Mouse (Mus musculus) megakaryocyte, adult 5-6 weeks (primary cell): Measurements from ENCODE around the gene E2f6. TPM values are rescaled to one million over a fixed set of nuclear protein-coding genes. Genes with fewer than 3 reads are reported as not detected.

Source experiments
- ATAC-seq: 2 replicates; pipeline ENCODE4 v1.8.0; 2016; ENCODE audit warnings: mild to moderate bottlenecking, inconsistent platforms; ENCODE audit not compliant: poor library complexity, severe bottlenecking
- total RNA-seq, 2 experiments: library from RNA; stranded (forward) in 1 of 2; stranded (reverse) in 1 of 2; fragments of 153-499, 151-499 nt in 1 of 2; fragments of 221-1000, 200-1000 nt in 1 of 2; gene quantifications; 2 replicates each; pipeline versions ENCODE4 v1.2.3 to v1.2.4; 2015 to 2017

E2f6 gene
- total RNA-seq, 2 experiments from 2014 or later = 33.8 to 34.4 TPM

GRCm38 (mm10) chr12:16800259-16800958 lies 10.4 kb upstream of the E2f6 start, which contains the start of gene Greb1:
TSS of gene Greb1 (minus strand) at chr12:16800886.
- no peak for ATAC-seq

- ATAC-seq = peak; percentile 33; the same call in 1 of the 2 replicates
These were observed 9.8 kb upstream of the E2f6 start for GRCm38 (mm10) chr12:16800959-16801315.

GRCm38 (mm10) chr12:16803237-16803955 lies 7.4 kb upstream of the E2f6 start:
- no peak for ATAC-seq

- no peak for ATAC-seq
These were observed 6.8 kb upstream of the E2f6 start for GRCm38 (mm10) chr12:16803956-16804430.

GRCm38 (mm10) chr12:16805511-16805910 lies 5.3 kb upstream of the E2f6 start:
- ATAC-seq = peak; percentile 87

GRCm38 (mm10) chr12:16808045-16808444 lies 2.7 kb upstream of the E2f6 start:
- ATAC-seq = peak; percentile 58

- ATAC-seq = no peak
These were observed 714 bp downstream of the E2f6 start for GRCm38 (mm10) chr12:16811477-16811876.

GRCm38 (mm10) chr12:16817147-16817546 lies 6.4 kb downstream of the E2f6 start:
- ATAC-seq = no peak

GRCm38 (mm10) chr12:16818513-16818912 lies 7.8 kb downstream of the E2f6 start:
- ATAC-seq = no peak

GRCm38 (mm10) chr12:16820761-16821160 lies 10.0 kb downstream of the E2f6 start:
- no peak for ATAC-seq

GRCm38 (mm10) chr12:16822181-16822734 lies 11.5 kb downstream of the E2f6 start:
- ATAC-seq = no peak

- no peak for ATAC-seq
These were observed 12.9 kb downstream of the E2f6 start for GRCm38 (mm10) chr12:16823701-16824100.

GRCm38 (mm10) chr12:16828505-16828904 lies 17.7 kb downstream of the E2f6 start:
- peak; percentile 81 for ATAC-seq

- no peak for ATAC-seq
These were observed 19.0 kb downstream of the E2f6 start for GRCm38 (mm10) chr12:16829785-16830184.

- no peak for ATAC-seq
These were observed 20.3 kb downstream of the E2f6 start for GRCm38 (mm10) chr12:16831071-16831470.

GRCm38 (mm10) chr12:16834701-16835100 lies 23.9 kb downstream of the E2f6 start:
- ATAC-seq = no peak

- no peak for ATAC-seq
These were observed 25.4 kb downstream of the E2f6 start for GRCm38 (mm10) chr12:16836188-16836587.

GRCm38 (mm10) chr12:16837766-16838165 lies 27.0 kb downstream of the E2f6 start:
- ATAC-seq = no peak

- no peak for ATAC-seq
These were observed 30.3 kb downstream of the E2f6 start for GRCm38 (mm10) chr12:16840842-16841782.
